Mouse (Mus musculus) cortical plate, adult 2 months (tissue): Measurements from ENCODE around the gene Upk1b.

Experiments
- CTCF ChIP-seq: fragments of 200-500 bp; IDR thresholded peaks from 2 replicates; pipeline ENCODE4 v1.5.1; 2011; ENCODE audit warnings: mild to moderate bottlenecking, control low read depth, low read length; ENCODE audit not compliant: insufficient read depth; ENCODE audit errors: extremely low read depth
- POLR2A ChIP-seq: fragments of 200-500 bp; IDR thresholded peaks from 2 replicates; pipeline ENCODE4 v1.6.1; 2011; ENCODE audit warnings: mild to moderate bottlenecking, low read length, control low read depth; ENCODE audit not compliant: insufficient read depth; ENCODE audit errors: extremely low read depth

DNA sequence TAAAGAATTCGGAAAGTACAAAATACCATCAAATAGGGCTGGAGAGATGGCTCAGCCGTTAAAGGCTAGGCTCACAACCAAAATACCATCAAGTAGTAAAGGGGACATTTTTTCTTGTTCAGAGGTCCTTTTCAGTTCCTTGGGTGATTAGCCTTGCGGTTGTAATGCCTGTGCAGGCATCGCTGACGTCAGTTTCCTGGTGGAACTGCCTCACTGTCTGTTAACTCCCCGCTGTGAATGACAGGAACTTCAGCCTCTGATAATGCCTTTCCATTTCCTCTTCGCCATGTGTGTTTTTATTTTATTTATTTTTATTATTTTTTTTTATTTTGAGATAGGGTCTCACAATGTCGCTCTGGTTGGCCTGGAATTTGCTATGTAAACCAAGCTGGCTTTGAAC lies 69.2 kb downstream of the Upk1b start:
- no peak for TF ChIP-seq CTCF
- TF ChIP-seq POLR2A = no peak
